ENCODE assay signal across 14 mouse cellular contexts in the genomic region with DNA sequence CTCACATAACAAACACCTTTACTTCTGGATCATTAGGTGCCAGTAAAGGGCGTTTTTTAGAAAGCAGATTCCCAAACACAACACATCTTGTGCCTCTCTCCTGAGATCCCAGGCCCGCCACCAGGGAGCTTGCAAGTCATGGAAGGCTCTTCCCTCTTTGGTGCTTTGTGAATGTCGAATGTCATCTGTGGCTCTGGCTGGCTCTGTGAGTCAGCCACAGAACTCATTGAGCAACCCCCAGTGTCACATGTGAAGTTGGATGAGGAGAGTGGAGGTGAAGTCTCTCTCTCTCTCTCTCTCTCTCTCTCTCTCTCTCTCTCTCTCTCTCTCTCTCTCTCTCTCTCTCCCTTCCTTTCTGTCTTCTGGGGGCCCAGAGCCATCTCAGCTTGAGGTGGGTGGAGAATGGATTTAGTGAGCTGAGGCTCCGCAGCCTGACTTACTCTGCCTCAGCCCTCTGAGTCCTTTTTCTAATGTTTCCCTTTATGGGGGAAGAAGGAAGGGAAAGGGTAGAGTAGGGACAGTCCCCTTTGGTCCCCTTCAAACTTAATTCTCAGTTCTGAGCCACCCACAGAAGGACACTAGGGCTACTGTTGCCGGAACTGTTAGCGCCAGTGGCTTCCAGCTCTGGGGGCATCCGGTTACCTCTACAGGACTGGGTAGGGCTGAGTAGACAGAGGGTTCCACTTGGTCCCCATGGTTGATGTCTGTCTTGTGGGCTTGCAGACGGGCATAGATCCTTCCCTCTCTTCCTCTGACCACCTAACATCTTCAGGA. TPM values are rescaled to one million over a fixed set of nuclear protein-coding genes. Genes with fewer than 3 reads are reported as not detected.
A peak's percentile ranks its signal among the peaks of the same experiment; 100 is the strongest.
DNase-seq lines count a peak whose midpoint lies in the region; ATAC-seq and TF ChIP-seq lines count a peak whose summit lies in the region.
"Had no signal": no experiment of that assay in that cellular context is flagged by ENCODE, and none has a peak within 500 bp of the region (broad histone marks: within the 10 kb centered on the region; RNA-seq: fewer than 3 reads in every experiment).

No protein-coding gene starts in this region.

- peak overlapping the region; percentile 8 for H3K27ac ChIP-seq in forebrain, embryonic 10.5 days
- no peak overlapping the region for H3K27ac ChIP-seq in forebrain, postnatal 0 days (ENCODE audit: low read depth, low read length)
- H3K27ac ChIP-seq in limb, embryonic 13.5 days, result peak overlapping the region; percentile 45; the same call in 1 of the 2 replicates
- H3K27ac ChIP-seq: heart, embryonic 10.5 days; hindbrain, embryonic 15.5 days; kidney, embryonic 15.5 days; lung, embryonic 15.5 days; midbrain, embryonic 13.5 days had no signal

- TF ChIP-seq CTCF in forebrain, postnatal 0 days (IDR thresholded peaks at IDR 0.05; ENCODE audit: low read depth), result no peak

- H3K9ac ChIP-seq in forebrain, postnatal 0 days, result no peak overlapping the region
- H3K9ac ChIP-seq in limb, embryonic 13.5 days, result no peak overlapping the region
- H3K9ac ChIP-seq: hindbrain, embryonic 15.5 days; kidney, embryonic 15.5 days; lung, embryonic 15.5 days; midbrain, embryonic 13.5 days had no signal

- H3K9me3 ChIP-seq in forebrain, embryonic 10.5 days, result no peaks in the 10 kb centered on the region
- H3K9me3 ChIP-seq in forebrain, postnatal 0 days (ENCODE audit: low read length), result no peaks in the 10 kb centered on the region
- H3K9me3 ChIP-seq in limb, embryonic 13.5 days, result no peaks in the 10 kb centered on the region
- H3K9me3 ChIP-seq: heart, embryonic 10.5 days; hindbrain, embryonic 15.5 days; kidney, embryonic 15.5 days; lung, embryonic 15.5 days; midbrain, embryonic 13.5 days had no signal

- WGBS in forebrain, embryonic 10.5 days, result 82% methylated on average over 8 of the region's 8 CpGs
- 80% methylated on average over 8 of the region's 8 CpGs for WGBS in forebrain, postnatal 0 days
- 78% methylated on average over 8 of the region's 8 CpGs for WGBS in limb, embryonic 13.5 days

- 0 out of 2 replicates have a peak, but pooled peaks cover 5% of the 10 kb centered on the region for H3K36me3 ChIP-seq in forebrain, embryonic 10.5 days (replicated peaks)
- no peaks in the 10 kb centered on the region for H3K36me3 ChIP-seq in forebrain, postnatal 0 days (ENCODE audit: insufficient read depth)
- peaks cover 3% of the 10 kb centered on the region; the same call in 1 of the 2 replicates for H3K36me3 ChIP-seq in limb, embryonic 13.5 days
- H3K36me3 ChIP-seq: hindbrain, embryonic 15.5 days; kidney, embryonic 15.5 days; lung, embryonic 15.5 days; midbrain, embryonic 13.5 days had no signal

- H3K27me3 ChIP-seq in forebrain, embryonic 10.5 days (ENCODE audit: poor library complexity, severe bottlenecking), result no peaks in the 10 kb centered on the region
- no peaks in the 10 kb centered on the region for H3K27me3 ChIP-seq in forebrain, postnatal 0 days (ENCODE audit: insufficient read depth, low read length)
- H3K27me3 ChIP-seq in limb, embryonic 13.5 days, result no peaks in the 10 kb centered on the region
- H3K27me3 ChIP-seq: hindbrain, embryonic 15.5 days; kidney, embryonic 15.5 days; lung, embryonic 15.5 days; midbrain, embryonic 13.5 days had no signal

- H3K4me1 ChIP-seq in forebrain, embryonic 10.5 days, result peaks cover 74% of the 10 kb centered on the region
- no peaks in the 10 kb centered on the region; the same call in 1 of the 2 replicates for H3K4me1 ChIP-seq in forebrain, postnatal 0 days (ENCODE audit: insufficient read depth)
- peaks cover 64% of the 10 kb centered on the region for H3K4me1 ChIP-seq in limb, embryonic 13.5 days

- H3K4me2 ChIP-seq in forebrain, postnatal 0 days (ENCODE audit: low read depth), result no peak overlapping the region
- no peak overlapping the region for H3K4me2 ChIP-seq in limb, embryonic 13.5 days (replicated peaks)
- H3K4me2 ChIP-seq: hindbrain, embryonic 15.5 days; kidney, embryonic 15.5 days; lung, embryonic 15.5 days; midbrain, embryonic 13.5 days had no signal

- no peak for DNase-seq in forebrain, embryonic 10.5 days (ENCODE audit: extremely low spot score, low spot score)
- no peak for DNase-seq in forebrain, postnatal 0 days
- peak; percentile 32 for DNase-seq in CD4-positive, CD25-positive, alpha-beta regulatory T cell, adult 2 months (ENCODE audit: low read depth, low spot score)
- DNase-seq in brain, adult 2 months (ENCODE audit: low read depth, low spot score), result peak; percentile 70
- DNase-seq in heart, postnatal 4 days, result no peak
- DNase-seq in heart, adult 11 months, result no peak
- DNase-seq in B cell, adult 2 months, result no peak
- DNase-seq: cerebellum, adult 18-20 months had no signal

- H3K4me3 ChIP-seq in forebrain, embryonic 10.5 days, result no peak overlapping the region
- no peak overlapping the region for H3K4me3 ChIP-seq in forebrain, postnatal 0 days (ENCODE audit: low read depth, low read length)
- no peak overlapping the region for H3K4me3 ChIP-seq in limb, embryonic 13.5 days
- H3K4me3 ChIP-seq: heart, embryonic 10.5 days; hindbrain, embryonic 15.5 days; kidney, embryonic 15.5 days; lung, embryonic 15.5 days; midbrain, embryonic 13.5 days had no signal

- ATAC-seq in forebrain, postnatal 0 days, result no peak
- ATAC-seq in limb, embryonic 13.5 days (ENCODE audit: low FRiP score, low read depth), result no peak
- ATAC-seq: midbrain, embryonic 13.5 days had no signal

RNA-seq across cellular contexts. Expression of gene Ece1, which starts 17.5 kb away (rescaled TPM):
- 27.5 and 28.6 TPM in 2 replicates for polyA plus RNA-seq in forebrain, embryonic 10.5 days (2016; fragmentation: Nextera tagmentation; extraction: Ambion mirVana)
- total RNA-seq in forebrain, postnatal 0 days (2014; rRNA removed), result 24.1 and 32.1 TPM in 2 replicates
- polyA plus RNA-seq in forebrain, postnatal 0 days (2015; fragmentation: Nextera tagmentation; extraction: Ambion mirVana), result 14.4 and 16.2 TPM in 2 replicates
- 29.2 and 31.4 TPM in 2 replicates for polyA plus RNA-seq in limb, embryonic 13.5 days (2015; fragmentation: Nextera tagmentation; extraction: Ambion mirVana)
- 100 to 1,000 TPM; 119 to 133 TPM for total RNA-seq in heart, postnatal 4 days (2021)

Comparison
In these comparisons a context has a peak if more than half of its experiments do, and no peak if none do; other contexts are left out.
1. DNase-seq: peak in CD4-positive, CD25-positive, alpha-beta regulatory T cell, adult 2 months (single experiment) and brain, adult 2 months (single experiment); none in forebrain, embryonic 10.5 days (single experiment), forebrain, postnatal 0 days (single experiment), heart, postnatal 4 days (single experiment), heart, adult 11 months (single experiment) and B cell, adult 2 months (0 of 2).